Mouse (Mus musculus) neural tube, embryonic 15.5 days (tissue): Measurements from ENCODE around the gene Rnase2a. TPM values are rescaled to one million over a fixed set of nuclear protein-coding genes. Genes with fewer than 3 reads are reported as not detected.
"Not testable (repeated sequence)": the region's sequence is repeated elsewhere in the genome, so short reads cannot be mapped to it uniquely, and the experiment has no call there.

Experiments used
- ATAC-seq: fragments of 200-750 bp; cut with Nextera tagmentation; 2 replicates; pipeline ENCODE4 v1.8.0; 2017; ENCODE audit warnings: mild to moderate bottlenecking, moderate TSS enrichment, moderate library complexity; ENCODE audit not compliant: low FRiP score
- H3K27ac ChIP-seq: fragments of 300-500 bp; sonication (generic); replicated peaks from 2 replicates; pipeline ENCODE4 v1.5.1; 2015; ENCODE audit warnings: mild to moderate bottlenecking, inconsistent platforms
- H3K27me3 ChIP-seq: fragments of 300-500 bp; sonication (generic); replicated peaks from 2 replicates; pipeline ENCODE4 v1.6.1; 2015; ENCODE audit warnings: inconsistent platforms
- H3K36me3 ChIP-seq: fragments of 300-500 bp; sonication (generic); 2 replicates; pipeline ENCODE4 v1.6.1; 2015; ENCODE audit warnings: inconsistent platforms
- H3K4me1 ChIP-seq: fragments of 300-500 bp; sonication (generic); 2 replicates; pipeline ENCODE4 v1.6.1; 2015; ENCODE audit warnings: inconsistent platforms
- H3K4me2 ChIP-seq: fragments of 300-500 bp; sonication (generic); 2 replicates; pipeline ENCODE4 v1.6.1; 2015; ENCODE audit warnings: inconsistent platforms, mild to moderate bottlenecking, moderate library complexity
- H3K4me3 ChIP-seq: fragments of 300-500 bp; sonication (generic); replicated peaks from 2 replicates; pipeline ENCODE4 v1.5.1; 2015; ENCODE audit warnings: mild to moderate bottlenecking, inconsistent platforms
- H3K9ac ChIP-seq: fragments of 300-500 bp; sonication (generic); replicated peaks from 2 replicates; pipeline ENCODE4 v1.6.1; 2015; ENCODE audit warnings: mild to moderate bottlenecking, inconsistent platforms
- H3K9me3 ChIP-seq: fragments of 300-500 bp; sonication (generic); replicated peaks from 2 replicates; pipeline ENCODE4 v1.6.1; 2016; ENCODE audit warnings: inconsistent platforms
- WGBS: fragments of 180-500 bp; shearing (Covaris S2); methylation state at CpG from one replicate; pipeline ENCODE4 v1.1.7; 2015; ENCODE audit warnings: mixed read lengths; 5-methylcytosine and 5-hydroxymethylcytosine counted together
- polyA plus RNA-seq: library from polyadenylated mRNA; unstranded; fragments of >200 nt; fragmentation: Nextera tagmentation; extraction: Ambion mirVana; gene quantifications from 2 replicates; pipeline ENCODE4 v1.2.1, GENCODE M21; 2015

The Rnase2a gene
- polyA plus RNA-seq, 1 experiment from 2014 or later = not detected

- not testable (repeated sequence) for H3K9me3 ChIP-seq, H3K9ac ChIP-seq, ATAC-seq, H3K36me3 ChIP-seq, H3K4me1 ChIP-seq, H3K4me3 ChIP-seq, H3K27me3 ChIP-seq, H3K4me2 ChIP-seq, H3K27ac ChIP-seq
- WGBS = 68% methylated on average over 1 of the region's 1 CpGs
Measured at GRCm38 (mm10) chr14:51237488-51237887, 18.4 kb downstream of the Rnase2a start.

- H3K27ac ChIP-seq, H3K9me3 ChIP-seq, H3K36me3 ChIP-seq, H3K4me1 ChIP-seq, H3K27me3 ChIP-seq, H3K9ac ChIP-seq, H3K4me3 ChIP-seq, H3K4me2 ChIP-seq, ATAC-seq: not testable (repeated sequence)
- 73% methylated on average over 4 of the region's 4 CpGs for WGBS
Measured at GRCm38 (mm10) chr14:51229657-51230056, 26.3 kb downstream of the Rnase2a start.

GRCm38 (mm10) chr14:51220075-51220474 is 35.8 kb downstream of the Rnase2a start:
- not testable (repeated sequence) for ATAC-seq
- 96% methylated on average over 3 of the region's 3 CpGs for WGBS

More at GRCm38 (mm10) chr14:51220075-51220474, 35.8 kb downstream of the Rnase2a start:
- not testable (repeated sequence) for H3K27ac ChIP-seq, H3K27me3 ChIP-seq, H3K4me2 ChIP-seq, H3K36me3 ChIP-seq, H3K9me3 ChIP-seq, H3K4me1 ChIP-seq, H3K9ac ChIP-seq, H3K4me3 ChIP-seq

Other genes with a start within 250 kb of the Rnase2a start
- 0.10 TPM in 1 of 2 replicates, not detected in the other for gene Rnase10, start 248.4 kb downstream of the Rnase2a start, polyA plus RNA-seq
- gene Rnase9, start 214.2 kb downstream of the Rnase2a start, polyA plus RNA-seq = not detected in 2 replicates
- not detected in 2 replicates for gene Rnase11, start 205.9 kb downstream of the Rnase2a start, polyA plus RNA-seq
- not detected in 2 replicates for gene Rnase12, start 198.5 kb downstream of the Rnase2a start, polyA plus RNA-seq
- gene Olfr750, start 181.7 kb downstream of the Rnase2a start, polyA plus RNA-seq = not detected in 2 replicates
- 18.6 and 30.0 TPM in 2 replicates for gene Rnase4, start 165.0 kb downstream of the Rnase2a start, polyA plus RNA-seq
- gene Ang, start 165.0 kb downstream of the Rnase2a start, polyA plus RNA-seq = 4.4 and 8.0 TPM in 2 replicates
- gene Eddm3b, start 141.7 kb downstream of the Rnase2a start, polyA plus RNA-seq = not detected in 2 replicates
- 1.0 and 2.2 TPM in 2 replicates for gene Rnase6, start 132.2 kb downstream of the Rnase2a start, polyA plus RNA-seq
- 1.1 and 1.5 TPM in 2 replicates for gene Rnase1, start 109.3 kb downstream of the Rnase2a start, polyA plus RNA-seq
- gene Rnase2b, start 93.9 kb downstream of the Rnase2a start, polyA plus RNA-seq = not detected in 2 replicates
- not detected in 2 replicates for gene Ang2, start 57.0 kb downstream of the Rnase2a start, polyA plus RNA-seq
- not detected in 2 replicates for gene Ear14, start 52.7 kb downstream of the Rnase2a start, polyA plus RNA-seq
- not detected in 2 replicates for gene Gm7247, start 105.6 kb upstream of the Rnase2a start, polyA plus RNA-seq
- not detected in 2 replicates for gene Vmn2r88, start 154.7 kb upstream of the Rnase2a start, polyA plus RNA-seq
- gene Vmn2r89, start 195.7 kb upstream of the Rnase2a start, polyA plus RNA-seq = not detected in 2 replicates